ENCODE assay signal across 17 mouse cellular contexts in the genomic region with DNA sequence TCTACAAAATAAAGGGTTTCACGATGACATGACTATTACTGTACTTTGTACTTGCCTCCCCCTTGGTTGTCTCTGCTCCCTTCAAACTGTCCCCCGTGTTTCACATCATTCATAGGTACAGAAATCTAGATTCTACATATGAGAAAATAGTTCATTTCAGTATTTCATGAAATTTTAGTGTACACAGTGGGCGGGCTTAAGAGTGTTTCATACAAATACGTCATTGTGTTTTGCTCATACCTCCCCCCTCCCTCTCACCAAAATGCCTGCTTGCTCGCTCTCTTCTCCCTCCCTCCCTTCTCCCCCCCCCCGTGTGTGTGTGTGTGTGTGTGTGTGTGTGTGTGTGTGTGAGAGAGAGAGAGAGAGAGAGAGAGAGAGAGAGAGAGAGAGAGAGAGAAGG. TPM values are rescaled to one million over a fixed set of nuclear protein-coding genes. Genes with fewer than 3 reads are reported as not detected.
A peak's percentile ranks its signal among the peaks of the same experiment; 100 is the strongest.
DNase-seq lines count a peak whose midpoint lies in the region; ATAC-seq lines count a peak whose summit lies in the region.
"Had no signal": no experiment of that assay in that cellular context is flagged by ENCODE, and none has a peak within 500 bp of the region (broad histone marks: within the 10 kb centered on the region; RNA-seq: fewer than 3 reads in every experiment).

No protein-coding gene starts in this region.

- peaks cover 14% of the 10 kb centered on the region for H3K4me1 ChIP-seq in hindbrain, embryonic 12.5 days
- H3K4me1 ChIP-seq in hindbrain, embryonic 10.5 days (replicated peaks), result peaks cover 18% of the 10 kb centered on the region
- peaks cover 17% of the 10 kb centered on the region for H3K4me1 ChIP-seq in neural tube, embryonic 12.5 days

- H3K9ac ChIP-seq in hindbrain, embryonic 12.5 days, result no peak overlapping the region
- no peak overlapping the region for H3K9ac ChIP-seq in neural tube, embryonic 12.5 days
- H3K9ac ChIP-seq: liver, embryonic 13.5 days; stomach, embryonic 15.5 days had no signal

- DNase-seq in adrenal gland, adult 2 months, result peak; percentile 26
- DNase-seq in adrenal gland, postnatal 10 days, result no peak
- no peak for DNase-seq in hindbrain, embryonic 10.5 days (ENCODE audit: low spot score)
- no peak for DNase-seq in neural tube, embryonic 10.5 days (ENCODE audit: extremely low spot score, low spot score)
- DNase-seq in cerebellum, postnatal 25 days, result no peak
- DNase-seq in spleen, postnatal 4 days (ENCODE audit: low spot score in 2 of 2), result no peak
- DNase-seq: gastrocnemius, postnatal 10 days; heart, postnatal 14 days; kidney, postnatal 36 days; liver, embryonic 13.5 days; lung, postnatal 10 days had no signal

- H3K9me3 ChIP-seq in hindbrain, embryonic 12.5 days (replicated peaks), result peaks cover 8% of the 10 kb centered on the region
- H3K9me3 ChIP-seq in hindbrain, embryonic 10.5 days, result 0 out of 2 replicates have a peak, but pooled peaks cover 13% of the 10 kb centered on the region
- peaks cover 8% of the 10 kb centered on the region; the same call in 1 of the 2 replicates for H3K9me3 ChIP-seq in neural tube, embryonic 12.5 days
- H3K9me3 ChIP-seq: liver, embryonic 13.5 days; stomach, embryonic 15.5 days had no signal

- H3K4me3 ChIP-seq in hindbrain, embryonic 12.5 days, result no peak overlapping the region
- H3K4me3 ChIP-seq in hindbrain, embryonic 10.5 days, result no peak overlapping the region
- H3K4me3 ChIP-seq in neural tube, embryonic 12.5 days, result no peak overlapping the region

- H3K4me2 ChIP-seq in hindbrain, embryonic 12.5 days (replicated peaks), result 0 out of 2 replicates have a peak overlapping the region, but pooled peaks have one; percentile 96
- H3K4me2 ChIP-seq in neural tube, embryonic 12.5 days (replicated peaks), result 0 out of 2 replicates have a peak overlapping the region, but pooled peaks have one; percentile 93

- no peak overlapping the region for H3K27ac ChIP-seq in hindbrain, embryonic 12.5 days
- H3K27ac ChIP-seq in hindbrain, embryonic 10.5 days, result no peak overlapping the region
- no peak overlapping the region for H3K27ac ChIP-seq in neural tube, embryonic 12.5 days
- H3K27ac ChIP-seq: embryonic facial prominence, embryonic 12.5 days; liver, embryonic 13.5 days; stomach, embryonic 15.5 days had no signal

- H3K27me3 ChIP-seq in hindbrain, embryonic 12.5 days, result peaks cover 62% of the 10 kb centered on the region
- H3K27me3 ChIP-seq in hindbrain, embryonic 10.5 days (ENCODE audit: insufficient read depth, poor library complexity, severe bottlenecking), result peaks cover 66% of the 10 kb centered on the region
- H3K27me3 ChIP-seq in neural tube, embryonic 12.5 days (replicated peaks), result peaks cover 57% of the 10 kb centered on the region

- H3K36me3 ChIP-seq in hindbrain, embryonic 12.5 days, result no peaks in the 10 kb centered on the region
- no peaks in the 10 kb centered on the region for H3K36me3 ChIP-seq in hindbrain, embryonic 10.5 days
- no peaks in the 10 kb centered on the region for H3K36me3 ChIP-seq in neural tube, embryonic 12.5 days
- H3K36me3 ChIP-seq: embryonic facial prominence, embryonic 12.5 days; liver, embryonic 13.5 days; stomach, embryonic 15.5 days had no signal

- no peak for ATAC-seq in hindbrain, embryonic 12.5 days (ENCODE audit: low FRiP score)
- no peak for ATAC-seq in neural tube, embryonic 12.5 days (ENCODE audit: low FRiP score, low read depth)
- ATAC-seq: intestine, postnatal 0 days had no signal

- 20% methylated on average over 5 of the region's 6 CpGs for WGBS in hindbrain, embryonic 12.5 days
- WGBS in hindbrain, embryonic 10.5 days, result 13% methylated on average over 5 of the region's 6 CpGs
- WGBS in neural tube, embryonic 12.5 days, result 18% methylated on average over 6 of the region's 6 CpGs

RNA-seq across cellular contexts. Expression of gene Trank1, which starts 1.8 kb away (rescaled TPM):
- 10 to 100 TPM; 37.5 to 84.7 TPM for total RNA-seq in adrenal gland, adult 2 months (2021)
- polyA plus RNA-seq in adrenal gland, adult 2 months (2012; rRNA removed), result 51.5 and 57.8 TPM in 2 replicates
- 10 to 100 TPM; 44.7 to 51.7 TPM for total RNA-seq in adrenal gland, postnatal 10 days (2021)
- polyA plus RNA-seq in hindbrain, embryonic 12.5 days (2016; fragmentation: Nextera tagmentation; extraction: Ambion mirVana), result 1.3 TPM in 2 replicates
- polyA plus RNA-seq in hindbrain, embryonic 10.5 days (2016; fragmentation: Nextera tagmentation; extraction: Ambion mirVana), result 0.05 and 0.20 TPM in 2 replicates
- 0.72 and 1.0 TPM in 2 replicates for polyA plus RNA-seq in neural tube, embryonic 12.5 days (2016; fragmentation: Nextera tagmentation; extraction: Ambion mirVana)
- total RNA-seq: heart, postnatal 14 days; megakaryocyte-erythroid progenitor cell, adult 5-6 weeks had no signal
- polyA plus RNA-seq: liver, embryonic 13.5 days had no signal

RNA-seq across cellular contexts. Expression of gene Epm2aip1, which starts 41.6 kb away (rescaled TPM):
- 10 to 100 TPM; 33.5 to 44.2 TPM for total RNA-seq in adrenal gland, adult 2 months (2021)
- polyA plus RNA-seq in adrenal gland, adult 2 months (2012; rRNA removed), result 6.4 and 7.7 TPM in 2 replicates
- 10 to 100 TPM; 32.8 to 40.6 TPM for total RNA-seq in adrenal gland, postnatal 10 days (2021)
- polyA plus RNA-seq in hindbrain, embryonic 12.5 days (2016; fragmentation: Nextera tagmentation; extraction: Ambion mirVana), result 49.0 and 51.7 TPM in 2 replicates
- 25.1 and 26.1 TPM in 2 replicates for polyA plus RNA-seq in hindbrain, embryonic 10.5 days (2016; fragmentation: Nextera tagmentation; extraction: Ambion mirVana)
- polyA plus RNA-seq in neural tube, embryonic 12.5 days (2016; fragmentation: Nextera tagmentation; extraction: Ambion mirVana), result 38.1 and 42.7 TPM in 2 replicates

RNA-seq across cellular contexts. Expression of gene Mlh1, which starts 41.7 kb away (rescaled TPM):
- total RNA-seq in adrenal gland, adult 2 months (2021), result 10 to 100 TPM; 15.0 to 17.5 TPM
- 11.0 and 13.2 TPM in 2 replicates for polyA plus RNA-seq in adrenal gland, adult 2 months (2012; rRNA removed)
- total RNA-seq in adrenal gland, postnatal 10 days (2021), result 10 to 100 TPM; 16.3 to 29.2 TPM
- polyA plus RNA-seq in hindbrain, embryonic 12.5 days (2016; fragmentation: Nextera tagmentation; extraction: Ambion mirVana), result 39.2 and 39.4 TPM in 2 replicates
- polyA plus RNA-seq in hindbrain, embryonic 10.5 days (2016; fragmentation: Nextera tagmentation; extraction: Ambion mirVana), result 41.0 and 49.0 TPM in 2 replicates
- polyA plus RNA-seq in neural tube, embryonic 12.5 days (2016; fragmentation: Nextera tagmentation; extraction: Ambion mirVana), result 34.8 and 39.9 TPM in 2 replicates

Comparison
In these comparisons a context has a peak if more than half of its experiments do, and no peak if none do; other contexts are left out.
1. RNA of gene Trank1, which starts 1.8 kb away (polyA plus RNA-seq): 51.5 to 57.8 TPM in adrenal gland, adult 2 months; 1.3 TPM in hindbrain, embryonic 12.5 days, 0.72 to 1.0 TPM in neural tube, embryonic 12.5 days and 0.05 to 0.20 TPM in hindbrain, embryonic 10.5 days; every median in the first group is over 10 times any median in the second.